Mouse (Mus musculus): ENCODE results near the gene Armcx2. TPM values are rescaled to one million over a fixed set of nuclear protein-coding genes. Genes with fewer than 3 reads are reported as not detected.
"Not testable (repeated sequence)": the region's sequence is repeated elsewhere in the genome, so short reads cannot be mapped to it uniquely, and the experiment has no call there.

The Armcx2 gene
- polyA plus RNA-seq (2015; fragmentation: Nextera tagmentation; extraction: Ambion mirVana) = 92.2 and 101 TPM in 2 replicates

- peak; percentile 92 for ATAC-seq (replicated peaks)
- H3K36me3 ChIP-seq (replicated peaks) = no peaks in the 10 kb centered on the region
- no peaks in the 10 kb centered on the region for H3K9me3 ChIP-seq
- peak within 1 kb of the TSS; percentile 75 for H3K9ac ChIP-seq
- H3K4me2 ChIP-seq = peak within 1 kb of the TSS; percentile 53
- peak within 1 kb of the TSS; percentile 91 for H3K27ac ChIP-seq
- 13% methylated on average over 16 of the region's 16 CpGs for WGBS
- H3K4me1 ChIP-seq = peaks cover 15% of the 10 kb centered on the region; the same call in 1 of the 2 replicates
- H3K4me3 ChIP-seq = peak within 1 kb of the TSS; percentile 58
- H3K27me3 ChIP-seq (replicated peaks) = no peaks in the 10 kb centered on the region
Observed at GRCm38 (mm10) chrX:134808755-134809224, at the start of gene Armcx2. Gene Armcx2, minus strand, starts transcription at chrX:134809221.

- H3K4me3 ChIP-seq = no peak overlapping the region
- no peak for ATAC-seq (replicated peaks)
- H3K9ac ChIP-seq = no peak overlapping the region
- H3K27me3 ChIP-seq (replicated peaks) = no peaks in the 10 kb centered on the region; the same call in 1 of the 2 replicates
- no peaks in the 10 kb centered on the region for H3K36me3 ChIP-seq (replicated peaks)
- H3K27ac ChIP-seq = no peak overlapping the region
- H3K4me2 ChIP-seq = no peak overlapping the region
- WGBS = 75% methylated on average over 4 of the region's 4 CpGs
- H3K4me1 ChIP-seq = no peaks in the 10 kb centered on the region
- no peaks in the 10 kb centered on the region for H3K9me3 ChIP-seq
Observed at GRCm38 (mm10) chrX:134849662-134850061, 40.6 kb upstream of the Armcx2 start.

GRCm38 (mm10) chrX:134844424-134844823, 35.4 kb upstream of the Armcx2 start:
- no peaks in the 10 kb centered on the region for H3K36me3 ChIP-seq (replicated peaks)
- H3K9ac ChIP-seq = no peak overlapping the region
- no peak overlapping the region for H3K4me2 ChIP-seq
- H3K9me3 ChIP-seq = no peaks in the 10 kb centered on the region
- 55% methylated on average over 2 of the region's 2 CpGs for WGBS
- ATAC-seq (replicated peaks) = no peak
- H3K4me3 ChIP-seq = no peak overlapping the region
- no peaks in the 10 kb centered on the region for H3K27me3 ChIP-seq (replicated peaks)
- no peak overlapping the region for H3K27ac ChIP-seq
- no peaks in the 10 kb centered on the region for H3K4me1 ChIP-seq

- no peak for ATAC-seq (replicated peaks)
- peaks cover 3% of the 10 kb centered on the region; the same call in 1 of the 2 replicates for H3K27me3 ChIP-seq (replicated peaks)
- no peaks in the 10 kb centered on the region for H3K36me3 ChIP-seq (replicated peaks)
- H3K4me2 ChIP-seq = no peak overlapping the region
- no peaks in the 10 kb centered on the region for H3K4me1 ChIP-seq
- no peak overlapping the region for H3K9ac ChIP-seq
- H3K9me3 ChIP-seq = no peaks in the 10 kb centered on the region
- H3K27ac ChIP-seq = no peak overlapping the region
- no peak overlapping the region for H3K4me3 ChIP-seq
- WGBS = 68% methylated on average over 3 of the region's 3 CpGs
Observed at GRCm38 (mm10) chrX:134830508-134830907, 21.5 kb upstream of the Armcx2 start.

- ATAC-seq (replicated peaks) = peak; percentile 88
- Histone ChIP-seq H3K36me3 (replicated peaks) (no peaks in the 10 kb centered on the region), H3K4me2 (peak overlapping the region; percentile 53), H3K4me1 (peaks cover 15% of the 10 kb centered on the region; the same call in 1 of the 2 replicates), H3K9me3 (no peaks in the 10 kb centered on the region), H3K4me3 (peak overlapping the region; percentile 58), H3K27ac (peak overlapping the region; percentile 91), H3K27me3 (replicated peaks) (no peaks in the 10 kb centered on the region), H3K9ac (peak overlapping the region; percentile 75)
- WGBS = 21% methylated on average over 28 of the region's 28 CpGs
Observed at GRCm38 (mm10) chrX:134807833-134808754, 927 bp downstream of the Armcx2 start.

- H3K4me2 ChIP-seq = no peak overlapping the region
- 0 out of 2 replicates have a peak, but pooled peaks cover 3% of the 10 kb centered on the region for H3K27me3 ChIP-seq (replicated peaks)
- no peaks in the 10 kb centered on the region for H3K4me1 ChIP-seq
- no peak overlapping the region for H3K27ac ChIP-seq
- WGBS = 70% methylated on average over 4 of the region's 4 CpGs
- H3K9me3 ChIP-seq = no peaks in the 10 kb centered on the region
- H3K4me3 ChIP-seq = no peak overlapping the region
- no peak for ATAC-seq (replicated peaks)
- no peak overlapping the region for H3K9ac ChIP-seq
- H3K36me3 ChIP-seq (replicated peaks) = no peaks in the 10 kb centered on the region
Observed at GRCm38 (mm10) chrX:134787728-134788127, 21.3 kb downstream of the Armcx2 start.

- not testable (repeated sequence) for H3K4me1 ChIP-seq; H3K9ac ChIP-seq; ATAC-seq (replicated peaks); H3K4me3 ChIP-seq; H3K36me3 ChIP-seq (replicated peaks); H3K27ac ChIP-seq; H3K4me2 ChIP-seq; H3K9me3 ChIP-seq; H3K27me3 ChIP-seq (replicated peaks)
- 56% methylated on average over 4 of the region's 4 CpGs for WGBS
Observed at GRCm38 (mm10) chrX:134763428-134764198, 45.4 kb downstream of the Armcx2 start.

GRCm38 (mm10) chrX:134757293-134757995, 51.6 kb downstream of the Armcx2 start:
- peak overlapping the region; percentile 69; the same call in 1 of the 2 replicates for H3K27ac ChIP-seq
- H3K9me3 ChIP-seq = no peaks in the 10 kb centered on the region
- peaks cover 3% of the 10 kb centered on the region; the same call in 1 of the 2 replicates for H3K27me3 ChIP-seq (replicated peaks)
- WGBS = 25% methylated on average over 13 of the region's 13 CpGs
- peak overlapping the region; percentile 51 for H3K4me2 ChIP-seq
- H3K36me3 ChIP-seq (replicated peaks) = no peaks in the 10 kb centered on the region
- peak overlapping the region; percentile 53 for H3K4me3 ChIP-seq
- H3K9ac ChIP-seq = peak overlapping the region; percentile 52
- ATAC-seq (replicated peaks) = peak; percentile 50
- H3K4me1 ChIP-seq = peaks cover 6% of the 10 kb centered on the region; the same call in 1 of the 2 replicates

GRCm38 (mm10) chrX:134756434-134757292, 52.4 kb downstream of the Armcx2 start, which contains the start of gene Armcx3:
Gene Armcx3, plus strand, starts transcription at chrX:134756595.
- Histone ChIP-seq H3K4me2 (peak within 1 kb of the TSS; percentile 51), H3K4me3 (peak within 1 kb of the TSS; percentile 53), H3K9me3 (no peaks in the 10 kb centered on the region), H3K27ac (peak within 1 kb of the TSS; percentile 69), H3K27me3 (replicated peaks) (peaks cover 5% of the 10 kb centered on the region; the same call in 1 of the 2 replicates), H3K36me3 (replicated peaks) (no peaks in the 10 kb centered on the region), H3K9ac (peak within 1 kb of the TSS; percentile 52), H3K4me1 (peaks cover 6% of the 10 kb centered on the region; the same call in 1 of the 2 replicates)
- peak; percentile 94 for ATAC-seq (replicated peaks)
- 29% methylated on average over 46 of the region's 46 CpGs for WGBS
